Mouse (Mus musculus) left cerebral cortex, adult 2 months (tissue): ENCODE measurements at regions not wholly inside any gene's neighbourhood (a gene's known extent, or its start where the extent isn't known, plus 50 kb on each side); places are given as distances from the start of the nearest gene placed in this dataset.
A peak's percentile ranks its signal among the peaks of the same experiment; 100 is the strongest.

Experiments
- DNase-seq, 2 experiments: peaks; one replicate each; pipeline ENCODE4 v3.0.0; 2021 to 2022; ENCODE audit warnings: low spot score in 2 of 2, mixed read lengths in 1 of 2; ENCODE audit errors: extremely low spot score in 1 of 2
- H3K27ac ChIP-seq: fragments of 200-600 bp; 2 replicates; pipeline ENCODE4 v1.8.1; 2022
- H3K4me3 ChIP-seq: fragments of 200-600 bp; 2 replicates; pipeline ENCODE4 v1.8.1; 2022
- CTCF ChIP-seq: fragments of 200-600 bp; IDR thresholded peaks from 2 replicates; pipeline ENCODE4 v1.8.1; 2022; ENCODE audit warnings: antibody characterized with exemption, mild to moderate bottlenecking, moderate library complexity
- intact Hi-C: fragments of 180-260 bp; cut with DNase I; formaldehyde crosslinking; loops from one replicate; pipeline ENCODE4 v1.15.1; 2025

DNA sequence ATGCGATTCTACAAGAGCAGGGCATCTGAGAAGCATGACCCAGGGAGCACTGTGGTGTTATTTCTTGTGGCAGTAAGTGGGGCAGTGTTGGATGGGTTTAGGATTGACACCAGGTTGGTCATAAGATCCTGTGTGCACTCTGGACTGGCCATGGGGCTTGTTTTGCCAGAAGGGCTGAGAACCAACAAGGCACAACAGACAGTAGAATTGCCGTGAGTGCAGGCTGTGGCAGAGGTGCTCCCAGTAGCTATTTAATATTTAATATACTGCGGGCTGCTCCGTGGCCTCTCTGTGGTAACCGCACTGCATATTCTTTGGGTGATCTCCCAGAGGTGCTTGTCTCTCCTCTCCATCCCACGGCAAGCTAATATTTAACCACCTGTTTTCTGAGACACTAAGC, 88.5 kb downstream of the 4930426L09Rik start:
- intact Hi-C loops: no loop called here
- Histone ChIP-seq H3K4me3 (no peak overlapping the region), H3K27ac (no peak overlapping the region)
- no peak for TF ChIP-seq CTCF
- no peak for DNase-seq

DNA sequence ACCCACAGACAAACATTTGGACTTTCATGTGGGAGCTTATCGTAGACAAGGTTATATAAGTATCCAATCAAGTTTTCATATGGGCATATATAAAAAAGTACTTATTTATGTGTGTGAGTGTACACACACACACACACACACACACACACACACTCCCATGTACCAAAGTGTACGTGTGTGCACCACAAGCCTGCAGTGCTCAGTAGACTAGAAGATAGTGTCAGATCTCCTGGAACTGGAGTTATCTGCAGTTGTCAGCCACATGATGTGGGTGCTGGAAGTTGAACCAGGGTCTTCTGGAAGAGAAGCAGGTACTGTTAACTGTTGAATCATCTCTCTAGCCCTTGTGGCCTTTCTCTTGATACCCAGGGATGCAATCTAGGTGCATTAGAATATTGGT, 99.7 kb upstream of the Armc3 start:
- no peak for TF ChIP-seq CTCF
- H3K27ac ChIP-seq: no peak overlapping the region
- no peak for DNase-seq
- H3K4me3 ChIP-seq: no peak overlapping the region
- intact Hi-C loops: no loop called here

DNA sequence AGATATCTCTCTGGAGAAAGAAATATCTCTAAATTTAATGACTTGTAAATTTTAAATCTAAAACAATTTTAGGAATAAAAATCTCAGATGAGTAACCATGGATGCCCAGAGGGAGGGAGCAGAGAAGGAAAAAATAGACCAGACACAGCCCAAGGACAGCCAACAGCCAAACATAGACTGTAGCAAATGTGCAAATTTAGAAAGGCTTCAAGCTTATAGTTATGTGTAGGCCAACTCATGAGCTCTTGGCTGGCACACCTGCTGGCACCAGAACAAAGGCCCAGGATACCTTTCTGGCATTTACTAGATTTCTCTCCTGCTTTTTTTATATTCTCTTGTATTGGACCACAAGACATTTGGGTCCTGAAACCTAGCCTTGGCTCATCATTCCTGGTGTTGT, 90.3 kb upstream of the Armc3 start:
- intact Hi-C loops: no loop called here
- no peak overlapping the region for H3K4me3 ChIP-seq
- DNase-seq: no peak
- H3K27ac ChIP-seq: no peak overlapping the region
- TF ChIP-seq CTCF: no peak

DNA sequence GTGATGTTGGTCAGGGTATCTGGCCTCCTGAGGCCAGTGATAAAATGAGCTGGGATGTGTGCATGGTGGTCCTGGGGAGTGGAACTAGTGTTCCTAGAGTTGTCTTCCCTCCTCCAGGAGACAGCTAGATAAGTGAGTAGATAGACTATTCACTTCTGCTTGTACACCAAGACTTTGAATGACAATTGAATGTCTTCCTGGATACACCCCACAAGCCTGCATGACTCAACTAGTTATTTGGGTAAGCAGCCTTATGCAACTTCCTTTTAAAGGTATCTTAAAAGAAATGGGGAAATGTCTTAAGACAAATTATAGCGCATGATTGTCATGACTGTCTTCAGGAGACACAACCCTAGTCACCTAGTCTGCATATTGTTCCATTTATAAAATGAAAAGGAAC, 79.2 kb upstream of the Armc3 start:
- no peak for DNase-seq
- H3K27ac ChIP-seq: no peak overlapping the region
- no peak overlapping the region for H3K4me3 ChIP-seq
- intact Hi-C loops: no loop called here
- TF ChIP-seq CTCF: no peak

DNA sequence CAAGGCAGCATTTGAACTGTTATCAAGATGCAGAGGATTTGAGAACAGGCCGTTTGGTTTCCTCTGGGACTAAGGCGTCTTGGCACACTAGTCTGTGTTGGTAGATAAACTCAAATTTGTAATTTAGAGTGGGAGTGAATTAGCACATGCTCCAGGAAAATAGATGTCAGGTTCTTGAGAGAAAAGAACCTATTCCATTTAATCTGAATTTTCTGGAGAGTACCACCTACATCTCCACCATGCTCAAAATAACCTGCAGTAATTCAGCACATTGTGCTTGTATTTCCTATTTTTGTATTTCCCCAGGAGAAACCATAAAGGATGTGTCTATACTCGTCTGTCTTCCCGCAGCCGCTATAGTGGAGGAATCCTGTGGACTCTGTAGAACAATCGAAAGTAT, 66.2 kb upstream of the Armc3 start:
- H3K4me3 ChIP-seq: no peak overlapping the region
- DNase-seq: no peak
- intact Hi-C loops: loop anchor here (2.0 kb wide), 1 partner anchor 134 kb away; the partner anchor contains the start of genes 4930426L09Rik and Pip4k2a

DNA sequence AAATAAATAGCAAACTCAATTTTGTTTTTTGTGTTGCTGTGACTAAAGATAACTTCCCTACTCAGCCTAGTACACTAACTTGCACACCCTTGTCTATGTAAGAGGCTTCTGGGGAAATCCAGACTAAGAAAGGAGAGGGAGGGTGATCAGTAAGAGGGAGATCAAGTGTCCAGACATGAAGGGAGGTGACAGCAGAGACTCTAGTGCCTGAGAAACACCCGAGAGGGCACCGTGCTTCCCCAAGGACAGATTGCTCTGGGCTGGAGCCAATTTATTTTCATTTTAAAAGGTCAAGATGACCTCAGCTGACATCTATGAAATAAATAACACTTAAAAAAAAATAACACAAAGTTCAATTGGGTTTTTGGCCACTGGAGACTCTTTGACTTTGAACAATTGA, 56.5 kb upstream of the Armc3 start:
- no peak overlapping the region for H3K4me3 ChIP-seq
- intact Hi-C loops: no loop called here
- DNase-seq: no peak
- H3K27ac ChIP-seq: no peak overlapping the region
- no peak for TF ChIP-seq CTCF

More for the DNA sequence above, 66.2 kb upstream of the Armc3 start:
- TF ChIP-seq CTCF: no peak
- no peak overlapping the region for H3K27ac ChIP-seq

DNA sequence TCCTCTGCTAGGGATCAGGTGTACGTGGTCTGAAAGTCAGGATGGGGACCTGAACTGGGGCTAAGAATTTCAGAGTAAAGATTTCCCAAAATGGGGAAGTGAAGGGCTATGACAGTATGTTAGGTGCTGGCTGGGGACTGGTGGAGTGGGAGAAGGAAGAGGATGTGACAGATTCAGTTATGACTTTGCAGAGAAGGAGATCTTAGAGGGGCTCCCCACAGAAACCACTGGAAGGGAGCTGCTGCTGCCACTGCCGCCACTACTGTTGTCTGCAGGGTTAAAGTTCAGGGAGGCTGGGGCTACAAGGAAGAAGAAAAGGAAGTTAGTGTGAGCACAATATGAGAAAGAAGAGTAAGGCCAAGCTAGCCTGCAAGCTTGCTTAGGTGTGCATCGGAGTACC, 53.7 kb upstream of the Armc3 start:
- intact Hi-C loops: no loop called here
- no peak overlapping the region for H3K4me3 ChIP-seq
- H3K27ac ChIP-seq: peak overlapping the region; percentile 59; the same call in 1 of the 2 replicates
- no peak for TF ChIP-seq CTCF
- no peak for DNase-seq

DNA sequence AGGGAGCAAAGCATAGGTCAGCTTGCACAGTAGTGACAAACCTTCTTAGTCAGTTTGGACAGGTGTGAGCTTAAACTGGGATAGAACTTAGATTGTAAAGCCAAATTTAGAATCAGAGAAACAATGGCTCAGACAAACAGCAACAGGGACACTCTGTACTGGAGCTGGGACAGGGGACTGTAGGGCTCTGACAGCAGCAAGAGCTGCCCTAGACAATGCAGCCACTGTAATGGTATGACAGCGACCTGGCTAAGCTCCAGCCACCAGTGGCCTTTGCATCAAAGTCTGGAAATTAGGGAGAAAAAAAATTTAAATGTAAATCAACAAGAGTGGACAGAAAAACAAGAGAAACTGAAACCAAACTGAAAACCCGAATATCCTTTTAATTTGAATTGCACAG, 53.2 kb upstream of the Armc3 start:
- intact Hi-C loops: no loop called here
- peak overlapping the region; percentile 75 for H3K27ac ChIP-seq
- peak in 1 of 2 experiments; percentile 18 for DNase-seq
- no peak for TF ChIP-seq CTCF
- no peak overlapping the region for H3K4me3 ChIP-seq

DNA sequence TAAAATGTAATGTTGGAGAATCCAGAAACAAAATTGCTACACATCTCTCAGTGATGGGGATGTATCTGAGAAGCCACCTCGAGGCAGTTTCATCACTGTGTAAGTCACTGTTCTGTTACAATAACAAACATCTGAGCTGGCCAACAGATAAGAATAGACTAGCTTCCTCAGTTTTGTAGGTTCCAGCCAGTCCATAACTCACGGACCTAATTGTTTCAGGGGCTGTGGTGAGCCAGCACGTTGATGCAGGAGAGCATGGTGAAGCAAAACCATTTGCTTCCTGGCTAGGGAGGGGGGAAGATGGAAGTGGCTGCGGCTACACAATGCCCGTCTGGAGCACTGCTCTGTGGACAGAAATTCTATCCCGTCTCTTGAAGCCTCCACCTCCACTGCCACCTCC, 52.8 kb upstream of the Armc3 start:
- H3K27ac ChIP-seq: peak overlapping the region; percentile 75
- DNase-seq: no peak
- no peak for TF ChIP-seq CTCF
- intact Hi-C loops: no loop called here
- H3K4me3 ChIP-seq: no peak overlapping the region

DNA sequence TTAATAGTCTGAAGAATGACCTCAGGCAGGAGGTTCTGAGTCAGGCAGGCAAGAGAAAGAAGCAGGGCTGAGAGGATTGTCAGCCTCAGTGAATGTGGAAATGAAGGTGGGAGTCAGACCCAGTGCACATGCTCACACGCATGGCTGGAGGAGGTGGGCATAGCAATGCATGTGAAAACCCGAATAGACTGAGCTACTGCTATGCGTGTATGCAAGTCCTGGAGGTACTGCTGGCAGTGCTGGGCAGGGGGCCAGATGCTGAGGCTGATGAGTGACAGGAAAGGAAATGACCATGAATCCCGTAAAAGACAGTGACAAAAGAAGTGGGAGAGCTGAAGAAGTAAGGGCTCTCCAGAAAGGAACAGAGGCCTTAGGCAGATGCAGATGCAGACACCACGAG, 50.3 kb upstream of the Armc3 start:
- DNase-seq: no peak
- intact Hi-C loops: no loop called here
- H3K27ac ChIP-seq: no peak overlapping the region
- no peak for TF ChIP-seq CTCF
- H3K4me3 ChIP-seq: no peak overlapping the region
